Mouse (Mus musculus) gastrocnemius, adult 2 months (tissue): Measurements from ENCODE around the gene Ccdc14. TPM values are rescaled to one million over a fixed set of nuclear protein-coding genes. Genes with fewer than 3 reads are reported as not detected.
"Not testable (repeated sequence)": the region's sequence is repeated elsewhere in the genome, so short reads cannot be mapped to it uniquely, and the experiment has no call there.

Source experiments
- DNase-seq: peaks from one replicate; pipeline ENCODE4 v3.0.0; 2022
- H3K27ac ChIP-seq: fragments of 200-600 bp; 2 replicates; pipeline ENCODE4 v1.8.1; 2022; ENCODE audit warnings: mild to moderate bottlenecking
- H3K4me3 ChIP-seq: fragments of 200-600 bp; 2 replicates; pipeline ENCODE4 v1.8.1; 2022; ENCODE audit warnings: mild to moderate bottlenecking, moderate library complexity
- CTCF ChIP-seq: fragments of 200-600 bp; IDR thresholded peaks from 2 replicates; pipeline ENCODE4 v1.8.1; 2022; ENCODE audit warnings: antibody characterized with exemption, mild to moderate bottlenecking, moderate library complexity
- intact Hi-C: fragments of 180-260 bp; cut with DNase I; formaldehyde crosslinking; loops from one replicate; pipeline ENCODE4 v1.15.1; 2025
- total RNA-seq, 2 experiments: library from RNA; stranded (reverse); gene quantifications; 2 replicates each; pipeline ENCODE4 v1.2.3; 2021

The Ccdc14 gene
- total RNA-seq, 2 experiments from 2014 or later: 2.1 to 2.5 TPM

GRCm38 (mm10) chr16:34674365-34674764 lies 16.1 kb upstream of the Ccdc14 start:
- no peak overlapping the region for H3K4me3 ChIP-seq
- intact Hi-C loops: no loop called here
- DNase-seq: no peak
- no peak overlapping the region for H3K27ac ChIP-seq
- no peak for TF ChIP-seq CTCF

- no peak overlapping the region for H3K4me3 ChIP-seq
- intact Hi-C loops: no loop called here
- no peak overlapping the region for H3K27ac ChIP-seq
- no peak for DNase-seq
- TF ChIP-seq CTCF: no peak
Measured at GRCm38 (mm10) chr16:34681823-34682222, 8.6 kb upstream of the Ccdc14 start.

- no peak for TF ChIP-seq CTCF
- DNase-seq: no peak
- intact Hi-C loops: loop anchor here (10.0 kb wide), 3 partner anchors 385 to 565 kb away; no protein-coding TSS in a partner anchor
- peak overlapping the region; percentile 88 for H3K27ac ChIP-seq
- peak overlapping the region; percentile 93 for H3K4me3 ChIP-seq
Measured at GRCm38 (mm10) chr16:34689879-34690278, 537 bp upstream of the Ccdc14 start.

GRCm38 (mm10) chr16:34691156-34691555 lies 740 bp downstream of the Ccdc14 start:
- no peak for DNase-seq
- intact Hi-C loops: loop anchor here (10.0 kb wide), 3 partner anchors 386 to 566 kb away; no protein-coding TSS in a partner anchor
- TF ChIP-seq CTCF: no peak
- H3K27ac ChIP-seq: peak overlapping the region; percentile 88
- H3K4me3 ChIP-seq: peak overlapping the region; percentile 93

GRCm38 (mm10) chr16:34694477-34694876 lies 4.1 kb downstream of the Ccdc14 start:
- intact Hi-C loops: loop anchor here (10.0 kb wide), 3 partner anchors 390 to 570 kb away; no protein-coding TSS in a partner anchor
- Histone ChIP-seq H3K4me3 (no peak overlapping the region), H3K27ac (no peak overlapping the region)
- no peak for TF ChIP-seq CTCF
- no peak for DNase-seq

- DNase-seq, H3K4me3 ChIP-seq, H3K27ac ChIP-seq: not testable (repeated sequence)
- intact Hi-C loops: loop anchor here (10.0 kb wide), 3 partner anchors 394 to 574 kb away; no protein-coding TSS in a partner anchor
Measured at GRCm38 (mm10) chr16:34698721-34699120, 8.3 kb downstream of the Ccdc14 start.

GRCm38 (mm10) chr16:34700165-34700827 lies 9.9 kb downstream of the Ccdc14 start:
- Histone ChIP-seq H3K27ac (peak overlapping the region; percentile 17; the same call in 1 of the 2 replicates), H3K4me3 (no peak overlapping the region)
- TF ChIP-seq CTCF: peak; percentile 92
- intact Hi-C loops: loop anchor here (1.0 to 10.0 kb wide), 3 partner anchors 33 to 355 kb away; no protein-coding TSS in a partner anchor
- peak; percentile 66 for DNase-seq

- intact Hi-C loops: loop anchor here (1.0 to 10.0 kb wide), 3 partner anchors 34 to 356 kb away; no protein-coding TSS in a partner anchor
- no peak for DNase-seq
- Histone ChIP-seq H3K27ac (no peak overlapping the region), H3K4me3 (no peak overlapping the region)
- no peak for TF ChIP-seq CTCF
Measured at GRCm38 (mm10) chr16:34700828-34701216, 10.4 kb downstream of the Ccdc14 start.

- H3K4me3 ChIP-seq: no peak overlapping the region
- DNase-seq: no peak
- intact Hi-C loops: loop anchor here (10.0 kb wide), 2 partner anchors 171 to 361 kb away; no protein-coding TSS in a partner anchor
- peak overlapping the region; percentile 70 for H3K27ac ChIP-seq
- TF ChIP-seq CTCF: no peak
Measured at GRCm38 (mm10) chr16:34706019-34706418, 15.6 kb downstream of the Ccdc14 start.

- intact Hi-C loops: loop anchor here (10.0 kb wide), 2 partner anchors 172 to 362 kb away; no protein-coding TSS in a partner anchor
- Histone ChIP-seq H3K4me3 (no peak overlapping the region), H3K27ac (peak overlapping the region; percentile 70)
- DNase-seq: peak; percentile 40
- TF ChIP-seq CTCF: no peak
Measured at GRCm38 (mm10) chr16:34706487-34706946, 16.1 kb downstream of the Ccdc14 start.

- Histone ChIP-seq H3K4me3 (no peak overlapping the region), H3K27ac (no peak overlapping the region)
- peak; percentile 64 for TF ChIP-seq CTCF
- intact Hi-C loops: no loop called here
- no peak for DNase-seq
Measured at GRCm38 (mm10) chr16:34711481-34711880, 21.1 kb downstream of the Ccdc14 start.

- DNase-seq: no peak
- Histone ChIP-seq H3K27ac (no peak overlapping the region), H3K4me3 (no peak overlapping the region)
- TF ChIP-seq CTCF: no peak
- intact Hi-C loops: no loop called here
Measured at GRCm38 (mm10) chr16:34725156-34725555, 34.7 kb downstream of the Ccdc14 start.

- H3K27ac ChIP-seq, DNase-seq, H3K4me3 ChIP-seq, intact Hi-C loops: not testable (repeated sequence)
Measured at GRCm38 (mm10) chr16:34728610-34729009, 38.2 kb downstream of the Ccdc14 start.
